8 mouse cellular contexts compared by ENCODE assay signal in genomic region chr11:97176851-97177250, GRCm38 (mm10). TPM values are rescaled to one million over a fixed set of nuclear protein-coding genes. Genes with fewer than 3 reads are reported as not detected.
DNase-seq lines count a peak whose midpoint lies in the region; ATAC-seq and TF ChIP-seq lines count a peak whose summit lies in the region.

No protein-coding gene starts in this region.

- no peak overlapping the region for H3K4me3 ChIP-seq in kidney, embryonic 16.5 days (ENCODE audit: low read length)
- no peak overlapping the region for H3K4me3 ChIP-seq in E14TG2a.4 (replicated peaks; ENCODE audit: low read length)
- H3K4me3 ChIP-seq in limb, embryonic 10.5 days: no peak overlapping the region
- H3K4me3 ChIP-seq in forebrain, embryonic 10.5 days: no peak overlapping the region

- ATAC-seq in kidney, embryonic 16.5 days (ENCODE audit: low FRiP score, low TSS enrichment): no peak

- H3K27me3 ChIP-seq in kidney, embryonic 16.5 days (ENCODE audit: insufficient read depth, low read length): no peaks in the 10 kb centered on the region
- H3K27me3 ChIP-seq in E14TG2a.4 (ENCODE audit: insufficient read depth, low read length): no peaks in the 10 kb centered on the region
- no peaks in the 10 kb centered on the region for H3K27me3 ChIP-seq in limb, embryonic 10.5 days (ENCODE audit: low read depth, poor library complexity, severe bottlenecking)
- H3K27me3 ChIP-seq in forebrain, embryonic 10.5 days (ENCODE audit: poor library complexity, severe bottlenecking): no peaks in the 10 kb centered on the region

- DNase-seq in kidney, adult 9 months: peak; percentile 64
- peak; percentile 61 to 65 for DNase-seq in B cell, adult 2 months
- DNase-seq in cerebellum, postnatal 36 days: peak; percentile 42 to 70
- DNase-seq in limb, embryonic 10.5 days (ENCODE audit: low spot score): peak; percentile 45
- peak; percentile 35 for DNase-seq in right cerebral cortex, postnatal 4 days
- no peak for DNase-seq in forebrain, embryonic 10.5 days (ENCODE audit: extremely low spot score, low spot score)

- TF ChIP-seq CTCF in E14TG2a.4 (conservative IDR thresholded peaks at IDR 0.05; ENCODE audit: low read length): peak; percentile 65

- H3K4me2 ChIP-seq in kidney, embryonic 16.5 days (replicated peaks; ENCODE audit: low read depth, low read length): no peak overlapping the region

- no peaks in the 10 kb centered on the region for H3K4me1 ChIP-seq in kidney, embryonic 16.5 days (ENCODE audit: insufficient read depth, low read length)
- peaks cover 84% of the 10 kb centered on the region for H3K4me1 ChIP-seq in E14TG2a.4 (replicated peaks; ENCODE audit: low read depth, low read length)
- no peaks in the 10 kb centered on the region for H3K4me1 ChIP-seq in limb, embryonic 10.5 days
- no peaks in the 10 kb centered on the region for H3K4me1 ChIP-seq in forebrain, embryonic 10.5 days

- 39% methylated on average over 3 of the region's 3 CpGs for WGBS in kidney, embryonic 16.5 days
- 70% methylated on average over 3 of the region's 3 CpGs for WGBS in limb, embryonic 10.5 days
- 75% methylated on average over 3 of the region's 3 CpGs for WGBS in forebrain, embryonic 10.5 days

- no peaks in the 10 kb centered on the region for H3K9me3 ChIP-seq in kidney, embryonic 16.5 days (ENCODE audit: low read length)
- no peaks in the 10 kb centered on the region for H3K9me3 ChIP-seq in E14TG2a.4 (ENCODE audit: low read length)
- no peaks in the 10 kb centered on the region for H3K9me3 ChIP-seq in limb, embryonic 10.5 days (replicated peaks)
- no peaks in the 10 kb centered on the region for H3K9me3 ChIP-seq in forebrain, embryonic 10.5 days

- no peak overlapping the region for H3K27ac ChIP-seq in kidney, embryonic 16.5 days (ENCODE audit: low read length)
- H3K27ac ChIP-seq in limb, embryonic 10.5 days: no peak overlapping the region
- no peak overlapping the region for H3K27ac ChIP-seq in forebrain, embryonic 10.5 days

- peaks cover 85% of the 10 kb centered on the region for H3K36me3 ChIP-seq in kidney, embryonic 16.5 days (ENCODE audit: insufficient read depth, low read length)
- H3K36me3 ChIP-seq in E14TG2a.4 (ENCODE audit: insufficient read depth, low read length): peaks cover 100% of the 10 kb centered on the region
- H3K36me3 ChIP-seq in limb, embryonic 10.5 days: peaks cover 100% of the 10 kb centered on the region
- H3K36me3 ChIP-seq in forebrain, embryonic 10.5 days (replicated peaks): peaks cover 100% of the 10 kb centered on the region

- no peak overlapping the region for H3K9ac ChIP-seq in kidney, embryonic 16.5 days (replicated peaks; ENCODE audit: low read length)

RNA-seq across cellular contexts. Expression of gene Kpnb1, which starts 10.8 kb away (rescaled TPM):
- polyA plus RNA-seq in kidney, embryonic 16.5 days (2015; fragmentation: Nextera tagmentation; extraction: Ambion mirVana): 51.0 and 54.6 TPM in 2 replicates
- 82.8 and 88.9 TPM in 2 replicates for polyA plus RNA-seq in limb, embryonic 10.5 days (2016; fragmentation: Nextera tagmentation; extraction: Ambion mirVana)
- polyA plus RNA-seq in forebrain, embryonic 10.5 days (2016; fragmentation: Nextera tagmentation; extraction: Ambion mirVana): 98.3 and 99.9 TPM in 2 replicates

RNA-seq across cellular contexts. Expression of gene Tbkbp1, which starts 25.6 kb away (rescaled TPM):
- polyA plus RNA-seq in kidney, embryonic 16.5 days (2015; fragmentation: Nextera tagmentation; extraction: Ambion mirVana): 4.0 TPM in 2 replicates
- 6.1 and 7.8 TPM in 2 replicates for polyA plus RNA-seq in limb, embryonic 10.5 days (2016; fragmentation: Nextera tagmentation; extraction: Ambion mirVana)
- polyA plus RNA-seq in forebrain, embryonic 10.5 days (2016; fragmentation: Nextera tagmentation; extraction: Ambion mirVana): 3.9 and 4.0 TPM in 2 replicates
